Mouse (Mus musculus) intestine, embryonic 16.5 days (tissue): ENCODE measurements at regions not wholly inside any gene's neighbourhood (a gene's known extent, or its start where the extent isn't known, plus 50 kb on each side); places are given as distances from the start of the nearest gene placed in this dataset.

Source experiments
- ATAC-seq: fragments of 200-750 bp; cut with Nextera tagmentation; 2 replicates; pipeline ENCODE4 v1.8.0; 2017; ENCODE audit warnings: moderate TSS enrichment, moderate library complexity
- H3K27ac ChIP-seq: fragments of 300-500 bp; sonication (generic); 2 replicates; pipeline ENCODE4 v1.5.1; 2014; ENCODE audit warnings: mild to moderate bottlenecking, low read length
- H3K27me3 ChIP-seq: fragments of 300-500 bp; sonication (generic); replicated peaks from 2 replicates; pipeline ENCODE4 v1.6.1; 2014; ENCODE audit warnings: low read length, control low read depth, mixed read lengths; ENCODE audit not compliant: control insufficient read depth, insufficient read depth
- H3K36me3 ChIP-seq: fragments of 300-500 bp; sonication (generic); 2 replicates; pipeline ENCODE4 v1.6.1; 2014; ENCODE audit warnings: low read length, control low read depth; ENCODE audit not compliant: control insufficient read depth, insufficient read depth
- H3K4me1 ChIP-seq: fragments of 300-500 bp; sonication (generic); 2 replicates; pipeline ENCODE4 v1.6.1; 2014; ENCODE audit warnings: low read length, control low read depth, mixed read lengths; ENCODE audit not compliant: control insufficient read depth, insufficient read depth
- H3K4me2 ChIP-seq: fragments of 300-500 bp; sonication (generic); 2 replicates; pipeline ENCODE4 v1.6.1; 2014; ENCODE audit warnings: low read depth, low read length, control low read depth
- H3K4me3 ChIP-seq: fragments of 300-500 bp; sonication (generic); 2 replicates; pipeline ENCODE4 v1.5.1; 2014; ENCODE audit warnings: mild to moderate bottlenecking, low read length
- H3K9ac ChIP-seq: fragments of 300-500 bp; sonication (generic); 2 replicates; pipeline ENCODE4 v1.6.1; 2014; ENCODE audit warnings: low read depth, low read length
- H3K9me3 ChIP-seq: fragments of 300-500 bp; sonication (generic); 2 replicates; pipeline ENCODE4 v1.6.1; 2016; ENCODE audit warnings: low read length, control low read depth; ENCODE audit not compliant: control insufficient read depth
- WGBS: fragments of 180-500 bp; shearing (Covaris S2); extraction: QIAGEN DNeasy Blood & Tissue Kit; methylation state at CpG from one replicate; pipeline ENCODE4 v1.1.7; 2014; 5-methylcytosine and 5-hydroxymethylcytosine counted together

GRCm38 (mm10) chr3:29768592-29768991 lies 686.8 kb downstream of the Egfem1 start:
- H3K9ac ChIP-seq = no peak overlapping the region
- 80% methylated on average over 5 of the region's 5 CpGs for WGBS
- H3K36me3 ChIP-seq = no peaks in the 10 kb centered on the region
- no peak for ATAC-seq
- H3K27ac ChIP-seq = no peak overlapping the region
- H3K4me1 ChIP-seq = no peaks in the 10 kb centered on the region
- H3K27me3 ChIP-seq = no peaks in the 10 kb centered on the region
- no peaks in the 10 kb centered on the region for H3K9me3 ChIP-seq
- no peak overlapping the region for H3K4me3 ChIP-seq
- no peak overlapping the region for H3K4me2 ChIP-seq

- ATAC-seq = no peak
- Histone ChIP-seq H3K27me3 (no peaks in the 10 kb centered on the region), H3K36me3 (no peaks in the 10 kb centered on the region), H3K9me3 (no peaks in the 10 kb centered on the region), H3K9ac (no peak overlapping the region), H3K4me3 (no peak overlapping the region), H3K27ac (no peak overlapping the region), H3K4me1 (no peaks in the 10 kb centered on the region), H3K4me2 (no peak overlapping the region)
- WGBS = 90% methylated on average over 3 of the region's 3 CpGs
Measured at GRCm38 (mm10) chr3:29764021-29764420, 682.2 kb downstream of the Egfem1 start.

GRCm38 (mm10) chr3:29757821-29758494 lies 676.1 kb downstream of the Egfem1 start:
- Histone ChIP-seq H3K27me3 (no peaks in the 10 kb centered on the region), H3K9me3 (no peaks in the 10 kb centered on the region), H3K4me3 (no peak overlapping the region), H3K36me3 (no peaks in the 10 kb centered on the region), H3K9ac (no peak overlapping the region), H3K27ac (no peak overlapping the region), H3K4me1 (no peaks in the 10 kb centered on the region), H3K4me2 (no peak overlapping the region)
- no peak for ATAC-seq
- 54% methylated on average over 8 of the region's 8 CpGs for WGBS
